In the genomic region with DNA sequence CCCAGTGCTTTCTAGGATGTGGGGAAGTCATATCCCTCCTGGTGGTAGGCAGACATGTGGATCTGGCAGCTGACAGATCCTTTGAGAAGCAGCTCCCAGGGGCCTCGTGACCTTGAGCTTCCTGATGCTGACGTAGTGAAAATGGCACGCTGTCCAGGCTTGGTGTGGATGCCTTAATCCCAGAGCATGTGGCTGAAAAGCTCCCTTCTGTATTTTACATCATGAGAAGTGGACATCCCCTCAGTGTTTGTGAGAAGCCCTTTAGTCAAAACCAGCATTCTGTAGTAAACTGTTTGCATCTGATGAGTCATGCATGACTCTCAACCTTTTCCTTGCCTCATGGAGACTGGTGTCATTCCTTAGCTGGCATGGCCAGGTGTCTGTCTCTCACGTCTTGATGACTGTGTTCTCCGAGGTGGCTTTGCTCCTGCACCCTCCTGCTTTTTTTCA, we compare ENCODE assay signal across 10 mouse cellular contexts. TPM values are rescaled to one million over a fixed set of nuclear protein-coding genes. Genes with fewer than 3 reads are reported as not detected.
A peak's percentile ranks its signal among the peaks of the same experiment; 100 is the strongest.
DNase-seq lines count a peak whose midpoint lies in the region; ATAC-seq and TF ChIP-seq lines count a peak whose summit lies in the region.
"Had no signal": no experiment of that assay in that cellular context is flagged by ENCODE, and none has a peak within 500 bp of the region (broad histone marks: within the 10 kb centered on the region; RNA-seq: fewer than 3 reads in every experiment).

No protein-coding gene starts in this region.

- peaks cover 31% of the 10 kb centered on the region for H3K4me1 ChIP-seq in kidney, adult 2 months (ENCODE audit: control insufficient read depth, insufficient read depth, low read length)

- WGBS in kidney, adult 2 months: 25% methylated on average over 5 of the region's 5 CpGs

- DNase-seq in ovary, postnatal 36 days (ENCODE audit: low spot score): peak; percentile 26
- DNase-seq in ovary, postnatal 14 days (ENCODE audit: low spot score): no peak
- peak; percentile 49 for DNase-seq in embryo, embryonic 11 days
- peak; percentile 70 for DNase-seq in kidney, adult 2 months
- peak; percentile 20 for DNase-seq in yolk sac, embryonic 10.5 days (ENCODE audit: low spot score)
- no peak for DNase-seq in thymus, postnatal 14 days
- no peak for DNase-seq in lung, postnatal 25 days (ENCODE audit: low spot score)
- DNase-seq: cerebellum, postnatal 36 days had no signal

- no peak overlapping the region for H3K4me3 ChIP-seq in kidney, adult 2 months (ENCODE audit: insufficient read depth, low read depth, low read length)
- H3K4me3 ChIP-seq: liver, embryonic 15.5 days had no signal

- ATAC-seq in erythroid progenitor cell, adult 5-6 weeks (replicated peaks; ENCODE audit: low FRiP score, poor library complexity, severe bottlenecking): no peak

- peak overlapping the region; percentile 72 for H3K27ac ChIP-seq in kidney, adult 2 months (ENCODE audit: insufficient read depth, low read depth, low read length)
- H3K27ac ChIP-seq: liver, embryonic 15.5 days had no signal

- TF ChIP-seq CTCF in kidney, adult 2 months (conservative IDR thresholded peaks at IDR 0.05; ENCODE audit: insufficient read depth, insufficient read length, low read depth, low read length): no peak

- H3K27me3 ChIP-seq in kidney, adult 2 months (replicated peaks; ENCODE audit: control insufficient read depth, insufficient read depth, low read length): no peaks in the 10 kb centered on the region
- H3K27me3 ChIP-seq: liver, embryonic 15.5 days had no signal

- no peak for TF ChIP-seq POLR2A in kidney, adult 2 months (IDR thresholded peaks at IDR 0.05; ENCODE audit: low read depth, low read length)

- H3K36me3 ChIP-seq in kidney, adult 2 months (ENCODE audit: control insufficient read depth, insufficient read depth, low read length): no peaks in the 10 kb centered on the region
- H3K36me3 ChIP-seq: liver, embryonic 15.5 days had no signal

RNA-seq across cellular contexts. Expression of a gene that starts 14.4 kb away (rescaled TPM):
- 40.3 and 47.0 TPM in 2 replicates for polyA plus RNA-seq in kidney, adult 2 months (2012; rRNA removed)
- 23.1 and 28.1 TPM in 2 replicates for total RNA-seq in erythroid progenitor cell, adult 5-6 weeks (2015; ENCODE audit: low replicate concordance)
- 9.4 and 9.5 TPM in 2 replicates for total RNA-seq in erythroid progenitor cell, adult 5-6 weeks (2017; ENCODE audit: low replicate concordance)

Comparison
In these comparisons a context has a peak if more than half of its experiments do, and no peak if none do; other contexts are left out.
1. DNase-seq: peak in ovary, postnatal 36 days (single experiment), embryo, embryonic 11 days (single experiment), kidney, adult 2 months (single experiment) and yolk sac, embryonic 10.5 days (single experiment); none in ovary, postnatal 14 days (single experiment), thymus, postnatal 14 days (single experiment) and lung, postnatal 25 days (single experiment).